Mouse (Mus musculus) embryonic facial prominence, embryonic 11.5 days (tissue): ENCODE data around the gene Palld. TPM values are rescaled to one million over a fixed set of nuclear protein-coding genes. Genes with fewer than 3 reads are reported as not detected.

ENCODE experiments used
- ATAC-seq: fragments of 200-750 bp; cut with Nextera tagmentation; replicated peaks from 2 replicates; pipeline ENCODE4 v1.8.0; 2017; ENCODE audit warnings: low read depth; ENCODE audit not compliant: insufficient number of reproducible peaks, low FRiP score, low TSS enrichment
- DNase-seq: peaks from one replicate; pipeline ENCODE4 v3.0.0-alpha.2; 2015; ENCODE audit warnings: low spot score
- H3K27ac ChIP-seq: fragments of 300-500 bp; sonication (generic); replicated peaks from 2 replicates; pipeline ENCODE4 v1.5.1; 2014; ENCODE audit warnings: mild to moderate bottlenecking, low read depth, low read length, control low read depth
- H3K27me3 ChIP-seq: fragments of 300-500 bp; sonication (generic); 2 replicates; pipeline ENCODE4 v1.6.1; 2014; ENCODE audit warnings: mild to moderate bottlenecking, low read length, moderate library complexity, mixed read lengths; ENCODE audit not compliant: control insufficient read depth, insufficient read depth
- H3K36me3 ChIP-seq: fragments of 300-500 bp; sonication (generic); replicated peaks from 2 replicates; pipeline ENCODE4 v1.6.1; 2014; ENCODE audit warnings: low read depth, mild to moderate bottlenecking, low read length, moderate library complexity, mixed read lengths; ENCODE audit not compliant: control insufficient read depth, insufficient read depth
- H3K4me1 ChIP-seq: fragments of 300-500 bp; sonication (generic); 2 replicates; pipeline ENCODE4 v1.6.1; 2014; ENCODE audit warnings: low read length, mixed read lengths; ENCODE audit not compliant: control insufficient read depth, insufficient read depth
- H3K4me2 ChIP-seq: fragments of 300-500 bp; sonication (generic); 2 replicates; pipeline ENCODE4 v1.6.1; 2014; ENCODE audit warnings: low read depth, mild to moderate bottlenecking, control low read depth, low read length, moderate library complexity
- H3K4me3 ChIP-seq: fragments of 300-500 bp; sonication (generic); 2 replicates; pipeline ENCODE4 v1.5.1; 2014; ENCODE audit warnings: low read depth, low read length, control low read depth
- H3K9ac ChIP-seq: fragments of 300-500 bp; sonication (generic); replicated peaks from 2 replicates; pipeline ENCODE4 v1.6.1; 2014; ENCODE audit warnings: mild to moderate bottlenecking, control low read depth, low read length
- H3K9me3 ChIP-seq: fragments of 300-500 bp; sonication (generic); replicated peaks from 2 replicates; pipeline ENCODE4 v1.6.1; 2016; ENCODE audit warnings: mild to moderate bottlenecking, low read length, inconsistent platforms, mixed read lengths; ENCODE audit not compliant: control insufficient read depth
- WGBS: fragments of 180-500 bp; shearing (Covaris S2); extraction: QIAGEN DNeasy Blood & Tissue Kit; methylation state at CpG from one replicate; pipeline ENCODE4 v1.1.7; 2014; 5-methylcytosine and 5-hydroxymethylcytosine counted together
- polyA plus RNA-seq: library from polyadenylated mRNA; unstranded; fragments of >200 nt; fragmentation: Nextera tagmentation; extraction: Ambion mirVana; gene quantifications from 2 replicates; pipeline ENCODE4 v1.2.1, GENCODE M21; 2014

The Palld gene
- polyA plus RNA-seq, 1 experiment from 2014 or later, result 52.4 TPM

GRCm38 (mm10) chr8:61626246-61626952 lies 276.1 kb downstream of the Palld start:
- H3K27me3 ChIP-seq, result no peaks in the 10 kb centered on the region
- 92% methylated on average over 8 of the region's 8 CpGs for WGBS

GRCm38 (mm10) chr8:61625656-61626210 lies 276.8 kb downstream of the Palld start:
- H3K4me1 ChIP-seq, result peaks cover 3% of the 10 kb centered on the region; the same call in 1 of the 2 replicates
- H3K36me3 ChIP-seq, result no peaks in the 10 kb centered on the region
- H3K4me3 ChIP-seq, result no peak overlapping the region
- 82% methylated on average over 8 of the region's 8 CpGs for WGBS
- H3K9me3 ChIP-seq, result no peaks in the 10 kb centered on the region
- H3K27me3 ChIP-seq, result no peaks in the 10 kb centered on the region
- H3K4me2 ChIP-seq, result no peak overlapping the region
- H3K27ac ChIP-seq, result no peak overlapping the region
- DNase-seq, result no peak
- no peak for ATAC-seq
- H3K9ac ChIP-seq, result no peak overlapping the region

More at GRCm38 (mm10) chr8:61626246-61626952, 276.1 kb downstream of the Palld start:
- Histone ChIP-seq H3K9ac (no peak overlapping the region), H3K4me2 (no peak overlapping the region), H3K4me3 (no peak overlapping the region), H3K36me3 (no peaks in the 10 kb centered on the region), H3K27ac (no peak overlapping the region), H3K4me1 (peaks cover 3% of the 10 kb centered on the region; the same call in 1 of the 2 replicates), H3K9me3 (no peaks in the 10 kb centered on the region)
- DNase-seq (no peak), ATAC-seq (no peak)

GRCm38 (mm10) chr8:61623485-61624417 lies 278.7 kb downstream of the Palld start:
- H3K9me3 ChIP-seq, result no peaks in the 10 kb centered on the region
- ATAC-seq (peak; percentile 49; the same call in 1 of the 2 replicates), DNase-seq (peak; percentile 64)
- WGBS, result 27% methylated on average over 12 of the region's 12 CpGs
- no peak overlapping the region for H3K27ac ChIP-seq
- H3K4me1 ChIP-seq, result peaks cover 3% of the 10 kb centered on the region; the same call in 1 of the 2 replicates
- H3K9ac ChIP-seq, result no peak overlapping the region
- no peaks in the 10 kb centered on the region for H3K27me3 ChIP-seq
- H3K36me3 ChIP-seq, result no peaks in the 10 kb centered on the region
- H3K4me2 ChIP-seq, result no peak overlapping the region
- H3K4me3 ChIP-seq, result no peak overlapping the region

- Histone ChIP-seq H3K9me3 (no peaks in the 10 kb centered on the region), H3K9ac (no peak overlapping the region), H3K27me3 (no peaks in the 10 kb centered on the region), H3K4me2 (no peak overlapping the region), H3K36me3 (no peaks in the 10 kb centered on the region), H3K4me1 (peaks cover 3% of the 10 kb centered on the region; the same call in 1 of the 2 replicates), H3K27ac (no peak overlapping the region), H3K4me3 (no peak overlapping the region)
- DNase-seq, result no peak
- no peak for ATAC-seq
- 71% methylated on average over 3 of the region's 3 CpGs for WGBS
Observed at GRCm38 (mm10) chr8:61621300-61621699, 281.2 kb downstream of the Palld start.

- WGBS, result 72% methylated on average over 2 of the region's 2 CpGs
- Histone ChIP-seq H3K4me1 (no peaks in the 10 kb centered on the region), H3K27me3 (no peaks in the 10 kb centered on the region), H3K4me3 (no peak overlapping the region), H3K36me3 (no peaks in the 10 kb centered on the region), H3K9me3 (no peaks in the 10 kb centered on the region), H3K27ac (no peak overlapping the region), H3K9ac (no peak overlapping the region), H3K4me2 (no peak overlapping the region)
- no peak for DNase-seq
- ATAC-seq, result no peak
Observed at GRCm38 (mm10) chr8:61617651-61618050, 284.8 kb downstream of the Palld start.

- no peaks in the 10 kb centered on the region for H3K9me3 ChIP-seq
- no peaks in the 10 kb centered on the region for H3K27me3 ChIP-seq
- H3K9ac ChIP-seq, result no peak overlapping the region
- no peak overlapping the region for H3K4me3 ChIP-seq
- ATAC-seq, result no peak
- H3K27ac ChIP-seq, result no peak overlapping the region
- no peaks in the 10 kb centered on the region for H3K36me3 ChIP-seq
- 84% methylated on average over 3 of the region's 3 CpGs for WGBS
- H3K4me1 ChIP-seq, result no peaks in the 10 kb centered on the region
- no peak overlapping the region for H3K4me2 ChIP-seq
- DNase-seq, result no peak
Observed at GRCm38 (mm10) chr8:61617049-61617448, 285.4 kb downstream of the Palld start.

- DNase-seq (no peak), ATAC-seq (no peak)
- Histone ChIP-seq H3K27ac (no peak overlapping the region), H3K9ac (no peak overlapping the region), H3K27me3 (no peaks in the 10 kb centered on the region), H3K36me3 (no peaks in the 10 kb centered on the region), H3K4me3 (no peak overlapping the region), H3K9me3 (no peaks in the 10 kb centered on the region), H3K4me1 (no peaks in the 10 kb centered on the region), H3K4me2 (no peak overlapping the region)
- WGBS, result 80% methylated on average over 9 of the region's 9 CpGs
Observed at GRCm38 (mm10) chr8:61615711-61616697, 286.5 kb downstream of the Palld start.
